Mouse (Mus musculus) forebrain, embryonic 13.5 days (tissue): ENCODE results near the gene Tubg2. TPM values are rescaled to one million over a fixed set of nuclear protein-coding genes. Genes with fewer than 3 reads are reported as not detected.
"Not testable (repeated sequence)": the region's sequence is repeated elsewhere in the genome, so short reads cannot be mapped to it uniquely, and the experiment has no call there.

Experiments used
- ATAC-seq: fragments of 200-750 bp; cut with Nextera tagmentation; 2 replicates; pipeline ENCODE4 v1.8.0; 2017
- H3K27ac ChIP-seq: fragments of 300-500 bp; sonication (generic); 2 replicates; pipeline ENCODE4 v1.5.1; 2015; ENCODE audit warnings: inconsistent platforms, mild to moderate bottlenecking, moderate library complexity
- H3K27me3 ChIP-seq: fragments of 300-500 bp; sonication (generic); 2 replicates; pipeline ENCODE4 v1.6.1; 2015; ENCODE audit warnings: mild to moderate bottlenecking, inconsistent platforms
- H3K36me3 ChIP-seq: fragments of 300-500 bp; sonication (generic); 2 replicates; pipeline ENCODE4 v1.6.1; 2015; ENCODE audit warnings: mild to moderate bottlenecking, inconsistent platforms; ENCODE audit not compliant: poor library complexity, severe bottlenecking
- H3K4me1 ChIP-seq: fragments of 300-500 bp; sonication (generic); 2 replicates; pipeline ENCODE4 v1.6.1; 2015; ENCODE audit warnings: inconsistent platforms
- H3K4me2 ChIP-seq: fragments of 300-500 bp; sonication (generic); 2 replicates; pipeline ENCODE4 v1.6.1; 2015; ENCODE audit warnings: inconsistent platforms, mild to moderate bottlenecking, moderate library complexity
- H3K4me3 ChIP-seq: fragments of 300-500 bp; sonication (generic); 2 replicates; pipeline ENCODE4 v1.5.1; 2015; ENCODE audit warnings: mild to moderate bottlenecking, inconsistent platforms
- H3K9ac ChIP-seq: fragments of 300-500 bp; sonication (generic); 2 replicates; pipeline ENCODE4 v1.6.1; 2015; ENCODE audit warnings: mild to moderate bottlenecking, inconsistent platforms
- H3K9me3 ChIP-seq: fragments of 300-500 bp; sonication (generic); replicated peaks from 2 replicates; pipeline ENCODE4 v1.6.1; 2016; ENCODE audit warnings: inconsistent platforms
- WGBS: fragments of 180-500 bp; shearing (Covaris S2); methylation state at CpG from one replicate; pipeline ENCODE4 v1.1.7; 2015; 5-methylcytosine and 5-hydroxymethylcytosine counted together
- polyA plus RNA-seq: library from polyadenylated mRNA; unstranded; fragments of >200 nt; fragmentation: Nextera tagmentation; extraction: Ambion mirVana; gene quantifications from 2 replicates; pipeline ENCODE4 v1.2.1, GENCODE M21; 2015

Tubg2 gene
- polyA plus RNA-seq, result 14.6 and 16.4 TPM in 2 replicates

- Histone ChIP-seq H3K9me3 (no peaks in the 10 kb centered on the region), H3K4me3 (peak within 1 kb of the TSS; percentile 44), H3K4me2 (peak within 1 kb of the TSS; percentile 72), H3K36me3 (no peaks in the 10 kb centered on the region), H3K9ac (peak within 1 kb of the TSS; percentile 74), H3K4me1 (peaks cover 14% of the 10 kb centered on the region), H3K27me3 (peaks cover 21% of the 10 kb centered on the region; the same call in 1 of the 2 replicates), H3K27ac (peak within 1 kb of the TSS; percentile 82)
- WGBS, result 1% methylated on average over 36 of the region's 36 CpGs
- peak; percentile 90 for ATAC-seq
Observed at GRCm38 (mm10) chr11:101155728-101156371, at the start of gene Tubg2. Gene Tubg2, plus strand, starts transcription at chr11:101155907.

DNA sequence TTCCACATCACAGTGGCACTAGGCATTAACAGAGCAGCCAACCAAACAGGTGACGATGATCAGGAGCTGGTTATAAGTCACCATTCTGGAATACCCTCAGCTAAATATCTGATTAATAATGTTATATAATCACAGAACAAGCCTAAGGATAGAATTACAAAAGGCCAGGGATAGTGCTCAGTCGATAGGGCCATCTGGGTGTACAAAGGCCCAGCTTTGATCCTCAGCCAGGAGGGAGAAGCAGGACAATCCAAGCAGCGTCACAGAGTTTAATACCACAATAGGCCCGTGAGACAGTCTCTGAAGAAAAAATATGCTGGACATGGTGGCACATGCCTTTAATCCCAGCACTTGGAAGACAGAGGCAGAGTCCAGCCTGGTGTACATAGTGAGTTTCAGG, 46.4 kb upstream of the Tubg2 start:
- Histone ChIP-seq H3K4me1 (0 out of 2 replicates have a peak, but pooled peaks cover 2% of the 10 kb centered on the region), H3K9me3 (no peaks in the 10 kb centered on the region), H3K4me2 (no peak overlapping the region), H3K4me3 (no peak overlapping the region), H3K27me3 (no peaks in the 10 kb centered on the region), H3K27ac (no peak overlapping the region), H3K9ac (no peak overlapping the region), H3K36me3 (peaks cover 19% of the 10 kb centered on the region)
- WGBS, result 65% methylated on average over 4 of the region's 4 CpGs
- no peak for ATAC-seq

DNA sequence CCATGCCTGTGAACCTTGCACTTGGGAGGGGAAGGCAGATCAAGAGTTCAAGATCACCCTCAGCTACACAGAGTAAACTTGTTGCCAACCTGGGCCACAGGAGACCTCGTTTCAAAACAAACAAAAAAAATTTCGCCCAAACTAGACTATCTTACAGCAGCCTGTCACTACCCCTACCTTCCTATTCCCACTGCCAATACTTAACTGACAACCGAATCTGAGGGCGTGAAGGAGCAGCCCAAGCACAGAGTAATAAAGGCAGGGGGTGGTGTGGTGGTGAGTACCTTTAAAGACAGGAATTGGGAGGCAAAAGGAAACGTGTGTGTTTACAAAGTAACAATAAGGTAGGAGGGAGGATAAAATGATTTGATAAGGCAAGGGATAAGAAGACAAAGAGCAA, 45.0 kb upstream of the Tubg2 start:
- no peak for ATAC-seq
- no peak overlapping the region for H3K9ac ChIP-seq
- no peaks in the 10 kb centered on the region for H3K9me3 ChIP-seq
- H3K4me1 ChIP-seq, result peaks cover 13% of the 10 kb centered on the region
- no peak overlapping the region for H3K4me2 ChIP-seq
- WGBS, result 70% methylated on average over 5 of the region's 5 CpGs
- no peak overlapping the region for H3K27ac ChIP-seq
- peaks cover 6% of the 10 kb centered on the region; the same call in 1 of the 2 replicates for H3K36me3 ChIP-seq
- no peak overlapping the region for H3K4me3 ChIP-seq
- H3K27me3 ChIP-seq, result no peaks in the 10 kb centered on the region

GRCm38 (mm10) chr11:101111178-101111577, 44.5 kb upstream of the Tubg2 start:
- H3K4me3 ChIP-seq, result no peak overlapping the region
- no peak overlapping the region for H3K4me2 ChIP-seq
- H3K9me3 ChIP-seq, result no peaks in the 10 kb centered on the region
- no peak for ATAC-seq
- H3K27me3 ChIP-seq, result no peaks in the 10 kb centered on the region
- H3K4me1 ChIP-seq, result peaks cover 18% of the 10 kb centered on the region
- 92% methylated on average over 4 of the region's 4 CpGs for WGBS
- no peak overlapping the region for H3K27ac ChIP-seq
- H3K9ac ChIP-seq, result no peak overlapping the region
- H3K36me3 ChIP-seq, result 0 out of 2 replicates have a peak, but pooled peaks cover 4% of the 10 kb centered on the region

- Histone ChIP-seq H3K27ac (no peak overlapping the region), H3K4me2 (no peak overlapping the region), H3K4me3 (no peak overlapping the region), H3K36me3 (0 out of 2 replicates have a peak, but pooled peaks cover 4% of the 10 kb centered on the region), H3K9me3 (no peaks in the 10 kb centered on the region), H3K27me3 (no peaks in the 10 kb centered on the region), H3K4me1 (peaks cover 25% of the 10 kb centered on the region), H3K9ac (no peak overlapping the region)
- ATAC-seq, result no peak
- WGBS, result 93% methylated on average over 3 of the region's 3 CpGs
Observed at GRCm38 (mm10) chr11:101112186-101112585, 43.5 kb upstream of the Tubg2 start.

- Histone ChIP-seq H3K4me1 (peaks cover 44% of the 10 kb centered on the region), H3K4me3 (no peak overlapping the region), H3K36me3 (0 out of 2 replicates have a peak, but pooled peaks cover 4% of the 10 kb centered on the region), H3K9ac (peak overlapping the region; percentile 3), H3K4me2 (peak overlapping the region; percentile 10; the same call in 1 of the 2 replicates), H3K9me3 (no peaks in the 10 kb centered on the region), H3K27ac (peak overlapping the region; percentile 52; the same call in 1 of the 2 replicates), H3K27me3 (no peaks in the 10 kb centered on the region)
- 28% methylated on average over 2 of the region's 2 CpGs for WGBS
- ATAC-seq, result no peak
Observed at GRCm38 (mm10) chr11:101115564-101115963, 40.1 kb upstream of the Tubg2 start.

DNA sequence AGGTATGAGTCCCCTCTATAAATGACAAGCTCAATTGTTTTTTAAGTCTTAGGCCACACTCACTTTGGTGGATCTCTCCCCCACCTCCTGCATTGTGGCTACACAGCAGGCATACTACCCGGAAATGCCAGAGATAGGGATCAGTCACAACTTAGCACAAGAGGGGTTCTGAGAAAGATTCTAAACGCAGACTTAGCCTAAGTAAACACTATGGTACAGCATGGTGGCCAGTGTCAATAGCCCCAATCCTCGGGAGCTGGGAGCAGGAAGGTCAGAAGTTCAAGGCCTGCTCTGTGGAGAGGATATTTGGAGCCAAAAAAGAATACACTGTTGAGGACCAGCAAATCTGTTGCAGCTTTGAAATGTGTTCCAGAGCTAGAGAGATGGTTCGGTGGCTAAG, 37.6 kb upstream of the Tubg2 start:
- Histone ChIP-seq H3K9ac (peak overlapping the region; percentile 95), H3K36me3 (peaks cover 9% of the 10 kb centered on the region), H3K27me3 (no peaks in the 10 kb centered on the region), H3K4me1 (peaks cover 57% of the 10 kb centered on the region), H3K4me2 (peak overlapping the region; percentile 98), H3K27ac (no peak overlapping the region), H3K9me3 (no peaks in the 10 kb centered on the region), H3K4me3 (peak overlapping the region; percentile 87)
- WGBS, result 58% methylated on average over 4 of the region's 4 CpGs
- ATAC-seq, result no peak

DNA sequence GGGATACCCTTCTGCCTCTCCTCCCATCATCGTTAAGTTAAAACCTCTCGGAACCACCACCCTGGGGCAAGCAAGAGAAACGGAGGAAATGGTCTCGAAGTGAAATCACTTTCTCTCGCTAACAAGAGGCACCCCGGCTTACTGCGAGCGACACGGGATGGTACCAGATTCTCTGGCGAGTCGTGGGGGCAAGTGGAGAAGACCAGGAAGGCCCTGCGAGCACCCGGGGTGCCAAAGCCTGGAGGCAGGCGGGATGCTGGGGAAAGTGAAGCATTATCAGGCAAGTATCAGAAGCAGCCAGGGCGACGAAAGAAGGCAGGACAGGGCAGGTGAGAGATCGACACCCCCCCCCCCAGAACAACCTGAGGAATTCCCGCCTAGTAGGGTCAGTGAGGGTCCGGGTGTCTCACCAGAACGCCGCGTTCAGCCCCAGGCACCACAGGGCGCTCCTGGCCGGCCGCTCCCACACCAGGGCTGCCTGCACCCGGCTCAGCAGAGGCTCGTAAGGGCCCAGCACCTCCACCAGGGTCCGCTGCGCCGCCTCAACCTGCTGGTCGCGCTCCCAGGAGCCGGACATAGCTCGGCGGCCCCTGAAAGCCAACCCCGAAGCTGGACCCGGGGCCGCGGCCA, 36.5 kb upstream of the Tubg2 start:
- peak overlapping the region; percentile 95 for H3K9ac ChIP-seq
- WGBS, result under 1% methylated on average over 38 of the region's 39 CpGs
- ATAC-seq, result peak; percentile 77

GRCm38 (mm10) chr11:101119761-101120544, 35.8 kb upstream of the Tubg2 start, which contains the start of the genes Retreg3 and Tubg1:
Gene Retreg3, minus strand, starts transcription at chr11:101119893.
Gene Tubg1, plus strand, starts transcription at chr11:101119938.
- peak within 1 kb of the TSS; percentile 90 for H3K27ac ChIP-seq
- H3K27me3 ChIP-seq, result no peaks in the 10 kb centered on the region
- peaks cover 25% of the 10 kb centered on the region for H3K36me3 ChIP-seq
- WGBS, result under 1% methylated on average over 61 of the region's 61 CpGs
- H3K4me2 ChIP-seq, result peak within 1 kb of the TSS; percentile 98
- peaks cover 54% of the 10 kb centered on the region for H3K4me1 ChIP-seq
- peak within 1 kb of the TSS; percentile 87 for H3K4me3 ChIP-seq
- H3K9ac ChIP-seq, result peak within 1 kb of the TSS; percentile 95
- peak; percentile 97 for ATAC-seq
- H3K9me3 ChIP-seq, result no peaks in the 10 kb centered on the region

More for the DNA sequence above, 36.5 kb upstream of the Tubg2 start:
- H3K36me3 ChIP-seq, result peaks cover 19% of the 10 kb centered on the region
- no peaks in the 10 kb centered on the region for H3K9me3 ChIP-seq
- peak overlapping the region; percentile 80 for H3K27ac ChIP-seq
- peaks cover 57% of the 10 kb centered on the region for H3K4me1 ChIP-seq
- no peaks in the 10 kb centered on the region for H3K27me3 ChIP-seq
- H3K4me2 ChIP-seq, result peak overlapping the region; percentile 98
- peak overlapping the region; percentile 87 for H3K4me3 ChIP-seq

- H3K27me3 ChIP-seq, result no peaks in the 10 kb centered on the region
- no peaks in the 10 kb centered on the region for H3K9me3 ChIP-seq
- peaks cover 32% of the 10 kb centered on the region for H3K36me3 ChIP-seq
- 23% methylated on average over 19 of the region's 19 CpGs for WGBS
- peak overlapping the region; percentile 90 for H3K27ac ChIP-seq
- H3K4me1 ChIP-seq, result peaks cover 47% of the 10 kb centered on the region
- ATAC-seq, result no peak
- H3K4me2 ChIP-seq, result peak overlapping the region; percentile 98
- peak overlapping the region; percentile 91 for H3K9ac ChIP-seq
- peak overlapping the region; percentile 87 for H3K4me3 ChIP-seq
Observed at GRCm38 (mm10) chr11:101120545-101121188, 35.0 kb upstream of the Tubg2 start.

DNA sequence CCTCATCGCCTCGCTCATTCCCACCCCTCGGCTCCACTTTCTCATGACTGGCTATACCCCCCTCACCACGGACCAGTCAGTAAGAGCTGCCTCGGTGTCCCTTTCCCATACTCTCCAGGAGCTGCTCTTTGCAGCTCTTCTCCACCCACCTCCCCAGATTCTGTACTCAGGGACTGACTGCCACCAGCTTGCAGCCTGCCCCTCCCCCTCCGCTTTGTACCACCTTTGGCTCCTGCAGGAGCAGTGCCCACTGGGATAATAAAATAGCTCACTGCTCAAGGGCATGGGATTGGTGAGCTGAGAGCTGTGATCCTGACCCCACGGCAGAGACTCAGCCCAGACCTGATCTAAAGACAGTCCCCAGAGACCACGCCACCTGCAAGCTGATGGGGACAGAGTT, 31.2 kb upstream of the Tubg2 start:
- WGBS, result 92% methylated on average over 8 of the region's 8 CpGs
- H3K27me3 ChIP-seq, H3K9ac ChIP-seq, H3K9me3 ChIP-seq, H3K27ac ChIP-seq, H3K4me3 ChIP-seq, ATAC-seq, H3K4me2 ChIP-seq: not testable (repeated sequence)
- H3K36me3 ChIP-seq, result peaks cover 49% of the 10 kb centered on the region
- peaks cover 15% of the 10 kb centered on the region for H3K4me1 ChIP-seq
